Mouse (Mus musculus) bone marrow, adult 2 months (tissue): ENCODE results near the gene Dclk2.

Source experiments
- CTCF ChIP-seq: fragments of 200-500 bp; IDR thresholded peaks from 2 replicates; pipeline ENCODE4 v1.5.1; 2011; ENCODE audit warnings: low read length, control low read depth; ENCODE audit not compliant: control insufficient read depth, insufficient read depth
- POLR2A ChIP-seq: fragments of 200-500 bp; IDR thresholded peaks from 2 replicates; pipeline ENCODE4 v1.6.1; 2011; ENCODE audit warnings: low read depth, mild to moderate bottlenecking, control low read depth, low read length, borderline replicate concordance; ENCODE audit not compliant: control insufficient read depth

- TF ChIP-seq CTCF (no peak), POLR2A (no peak)
These were observed 5.4 kb downstream of the Dclk2 start for GRCm38 (mm10) chr3:86915291-86915690.
